Mouse (Mus musculus) kidney, postnatal 0 days (tissue): ENCODE data around the gene Celf6. TPM values are rescaled to one million over a fixed set of nuclear protein-coding genes. Genes with fewer than 3 reads are reported as not detected.

Experiments
- ATAC-seq: fragments of 200-750 bp; cut with Nextera tagmentation; replicated peaks from 2 replicates; pipeline ENCODE4 v1.8.0; 2017; ENCODE audit warnings: low read depth, moderate number of reproducible peaks, moderate TSS enrichment, moderate library complexity; ENCODE audit not compliant: low FRiP score
- DNase-seq: peaks from one replicate; pipeline ENCODE4 v3.0.0-alpha.2; 2016; ENCODE audit warnings: low spot score
- H3K27ac ChIP-seq: fragments of 300-500 bp; sonication (generic); 2 replicates; pipeline ENCODE4 v1.5.1; 2014; ENCODE audit warnings: mild to moderate bottlenecking
- H3K27me3 ChIP-seq: fragments of 300-500 bp; sonication (generic); 2 replicates; pipeline ENCODE4 v1.6.1; 2014; ENCODE audit warnings: low read length, mixed read lengths; ENCODE audit not compliant: insufficient read depth
- H3K36me3 ChIP-seq: fragments of 300-500 bp; sonication (generic); 2 replicates; pipeline ENCODE4 v1.6.1; 2014; ENCODE audit warnings: low read length, mixed read lengths; ENCODE audit not compliant: insufficient read depth
- H3K4me1 ChIP-seq: fragments of 300-500 bp; sonication (generic); replicated peaks from 2 replicates; pipeline ENCODE4 v1.6.1; 2014; ENCODE audit warnings: antibody characterized with exemption, low read length, mixed read lengths; ENCODE audit not compliant: insufficient read depth
- H3K4me2 ChIP-seq: fragments of 300-500 bp; sonication (generic); 2 replicates; pipeline ENCODE4 v1.6.1; 2014; ENCODE audit warnings: mild to moderate bottlenecking, low read length, moderate library complexity, mixed read lengths
- H3K4me3 ChIP-seq: fragments of 300-500 bp; sonication (generic); replicated peaks from 2 replicates; pipeline ENCODE4 v1.5.1; 2014; ENCODE audit warnings: low read depth, low read length
- H3K9ac ChIP-seq: fragments of 300-500 bp; sonication (generic); 2 replicates; pipeline ENCODE4 v1.6.1; 2014; ENCODE audit warnings: low read depth, low read length
- H3K9me3 ChIP-seq: fragments of 300-500 bp; sonication (generic); replicated peaks from 2 replicates; pipeline ENCODE4 v1.6.1; 2016; ENCODE audit warnings: low read length, inconsistent platforms, mixed read lengths
- CTCF ChIP-seq: IDR thresholded peaks from 2 replicates; pipeline ENCODE4 v1.5.1; 2016; ENCODE audit warnings: antibody characterized with exemption, low read depth, mild to moderate bottlenecking, moderate library complexity
- WGBS: fragments of 180-500 bp; shearing (Covaris S2); extraction: QIAGEN DNeasy Blood & Tissue Kit; methylation state at CpG from one replicate; pipeline ENCODE4 v1.1.7; 2014; 5-methylcytosine and 5-hydroxymethylcytosine counted together
- polyA plus RNA-seq: library from polyadenylated mRNA; unstranded; fragments of >200 nt; fragmentation: Nextera tagmentation; extraction: Ambion mirVana; gene quantifications from 2 replicates; pipeline ENCODE4 v1.2.1, GENCODE M21; 2015

Gene Celf6
- polyA plus RNA-seq, 1 experiment from 2014 or later, result 0.14 TPM

- Histone ChIP-seq H3K9me3 (no peaks in the 10 kb centered on the region), H3K27me3 (no peaks in the 10 kb centered on the region), H3K4me2 (peak overlapping the region; percentile 60), H3K9ac (peak overlapping the region; percentile 86), H3K4me3 (peak overlapping the region; percentile 68), H3K36me3 (no peaks in the 10 kb centered on the region), H3K27ac (peak overlapping the region; percentile 85), H3K4me1 (0 out of 2 replicates have a peak, but pooled peaks cover 3% of the 10 kb centered on the region)
- no peak for TF ChIP-seq CTCF
- DNase-seq, result no peak
- no peak for ATAC-seq
- WGBS, result under 1% methylated on average over 57 of the region's 58 CpGs
Measured at GRCm38 (mm10) chr9:59617307-59617973, 39.7 kb downstream of the Celf6 start.

- H3K36me3 ChIP-seq, result peaks cover 23% of the 10 kb centered on the region
- H3K4me3 ChIP-seq, result no peak overlapping the region
- no peak overlapping the region for H3K4me2 ChIP-seq
- 95% methylated on average over 1 of the region's 1 CpGs for WGBS
- TF ChIP-seq CTCF, result no peak
- ATAC-seq (no peak), DNase-seq (no peak)
- no peaks in the 10 kb centered on the region for H3K27me3 ChIP-seq
- no peak overlapping the region for H3K27ac ChIP-seq
- no peaks in the 10 kb centered on the region for H3K9me3 ChIP-seq
- H3K9ac ChIP-seq, result no peak overlapping the region
- H3K4me1 ChIP-seq, result no peaks in the 10 kb centered on the region
Measured at GRCm38 (mm10) chr9:59638372-59638771, 60.7 kb downstream of the Celf6 start.

- H3K9ac ChIP-seq, result no peak overlapping the region
- WGBS, result 89% methylated on average over 4 of the region's 4 CpGs
- DNase-seq, result no peak
- TF ChIP-seq CTCF, result no peak
- no peak overlapping the region for H3K27ac ChIP-seq
- H3K4me2 ChIP-seq, result no peak overlapping the region
- no peaks in the 10 kb centered on the region for H3K4me1 ChIP-seq
- H3K27me3 ChIP-seq, result no peaks in the 10 kb centered on the region
- no peak overlapping the region for H3K4me3 ChIP-seq
- H3K9me3 ChIP-seq, result no peaks in the 10 kb centered on the region
- no peak for ATAC-seq
- peaks cover 21% of the 10 kb centered on the region for H3K36me3 ChIP-seq
Measured at GRCm38 (mm10) chr9:59639936-59640335, 62.2 kb downstream of the Celf6 start.

- WGBS, result 68% methylated on average over 2 of the region's 2 CpGs
- ATAC-seq (no peak), DNase-seq (no peak)
- H3K4me1 ChIP-seq, result no peaks in the 10 kb centered on the region
- no peak overlapping the region for H3K27ac ChIP-seq
- H3K4me3 ChIP-seq, result no peak overlapping the region
- no peak for TF ChIP-seq CTCF
- no peak overlapping the region for H3K4me2 ChIP-seq
- no peaks in the 10 kb centered on the region for H3K27me3 ChIP-seq
- H3K9me3 ChIP-seq, result no peaks in the 10 kb centered on the region
- no peak overlapping the region for H3K9ac ChIP-seq
- peaks cover 21% of the 10 kb centered on the region for H3K36me3 ChIP-seq
Measured at GRCm38 (mm10) chr9:59641320-59641719, 63.6 kb downstream of the Celf6 start.

- Histone ChIP-seq H3K4me1 (no peaks in the 10 kb centered on the region), H3K9me3 (no peaks in the 10 kb centered on the region), H3K36me3 (peaks cover 15% of the 10 kb centered on the region), H3K9ac (no peak overlapping the region), H3K4me3 (no peak overlapping the region), H3K4me2 (no peak overlapping the region), H3K27me3 (no peaks in the 10 kb centered on the region), H3K27ac (no peak overlapping the region)
- DNase-seq (no peak), ATAC-seq (no peak)
- 98% methylated on average over 4 of the region's 4 CpGs for WGBS
- TF ChIP-seq CTCF, result no peak
Measured at GRCm38 (mm10) chr9:59649911-59650310, 72.2 kb downstream of the Celf6 start.

- Histone ChIP-seq H3K9me3 (no peaks in the 10 kb centered on the region), H3K36me3 (peaks cover 14% of the 10 kb centered on the region), H3K27me3 (no peaks in the 10 kb centered on the region), H3K4me3 (no peak overlapping the region), H3K4me1 (peaks cover 7% of the 10 kb centered on the region), H3K4me2 (no peak overlapping the region), H3K9ac (no peak overlapping the region), H3K27ac (no peak overlapping the region)
- 28% methylated on average over 3 of the region's 3 CpGs for WGBS
- ATAC-seq (no peak), DNase-seq (no peak)
- no peak for TF ChIP-seq CTCF
Measured at GRCm38 (mm10) chr9:59653371-59653770, 75.7 kb downstream of the Celf6 start.
